Mouse (Mus musculus): ENCODE measurements around the gene Col1a2.

Col1a2 gene

GRCm38 (mm10) chr6:4504603-4505131 lies at the start of gene Col1a2:
Gene Col1a2 (plus strand): TSS chr6:4504814.
- DNase-seq, result no peak

DNA sequence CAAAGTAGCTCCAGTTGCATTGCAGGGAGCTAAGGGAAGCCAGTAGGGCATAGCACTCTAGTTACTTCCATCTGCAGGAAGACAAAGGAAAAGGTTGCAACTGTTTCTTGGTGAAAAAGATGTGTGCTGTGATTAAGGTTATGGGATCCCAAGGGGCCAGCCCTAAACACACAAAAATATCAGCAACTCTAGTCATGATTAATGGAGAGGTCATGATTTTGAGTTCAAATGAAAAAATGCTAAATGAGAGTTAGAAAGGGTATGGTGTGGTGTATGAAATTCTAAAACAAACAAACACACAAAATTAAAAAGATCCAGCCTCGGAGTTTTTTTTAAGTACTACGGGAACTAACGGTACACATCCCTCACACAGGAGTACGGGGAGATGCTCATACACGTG lies 49.1 kb upstream of the Col1a2 start:
- no peak for DNase-seq

- peak; percentile 23 for DNase-seq
These were observed 48.5 kb upstream of the Col1a2 start for GRCm38 (mm10) chr6:4455961-4456617.

DNA sequence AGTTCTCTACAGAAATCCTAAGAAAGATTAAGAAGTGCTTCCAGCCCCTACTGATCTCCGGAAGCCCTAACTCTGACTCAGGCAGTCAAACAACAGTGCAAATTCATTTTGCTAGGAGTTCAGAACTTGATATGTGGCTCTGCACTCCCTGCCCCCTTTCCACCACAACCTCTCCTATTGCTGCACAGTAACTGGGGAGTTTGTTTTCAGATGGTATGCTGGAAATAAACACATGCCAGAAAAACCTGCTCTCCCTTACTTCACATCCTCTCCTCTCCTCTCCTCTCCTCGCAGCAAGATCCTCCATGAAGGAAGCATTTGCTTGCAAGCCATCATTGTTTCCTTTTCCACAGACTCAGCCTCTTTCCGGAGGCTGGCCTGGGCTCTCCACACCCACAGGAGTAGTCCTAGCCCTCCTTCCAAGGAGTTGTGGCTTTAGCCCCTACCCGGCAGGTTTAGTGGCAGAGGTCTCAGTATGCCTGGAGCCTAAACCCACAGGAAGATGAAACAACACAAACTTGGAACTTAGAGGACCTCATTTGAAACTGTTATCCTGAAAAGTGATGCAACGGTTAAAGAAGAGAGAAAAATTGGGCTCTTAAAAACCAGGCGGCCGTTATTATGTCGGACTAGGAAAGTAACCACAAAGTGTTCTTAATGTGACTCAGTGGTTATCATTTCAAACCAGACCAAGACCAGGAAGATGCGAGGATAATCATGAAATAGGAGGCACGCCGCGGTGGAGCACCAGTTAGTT lies 47.7 kb upstream of the Col1a2 start:
- DNase-seq, result peak; percentile 22

- DNase-seq, result peak; percentile 81
These were observed 47.0 kb upstream of the Col1a2 start for GRCm38 (mm10) chr6:4457555-4457996.

- no peak for DNase-seq
These were observed 39.3 kb upstream of the Col1a2 start for GRCm38 (mm10) chr6:4465320-4465719.

GRCm38 (mm10) chr6:4483577-4483936 lies 21.1 kb upstream of the Col1a2 start:
- DNase-seq, result no peak

DNA sequence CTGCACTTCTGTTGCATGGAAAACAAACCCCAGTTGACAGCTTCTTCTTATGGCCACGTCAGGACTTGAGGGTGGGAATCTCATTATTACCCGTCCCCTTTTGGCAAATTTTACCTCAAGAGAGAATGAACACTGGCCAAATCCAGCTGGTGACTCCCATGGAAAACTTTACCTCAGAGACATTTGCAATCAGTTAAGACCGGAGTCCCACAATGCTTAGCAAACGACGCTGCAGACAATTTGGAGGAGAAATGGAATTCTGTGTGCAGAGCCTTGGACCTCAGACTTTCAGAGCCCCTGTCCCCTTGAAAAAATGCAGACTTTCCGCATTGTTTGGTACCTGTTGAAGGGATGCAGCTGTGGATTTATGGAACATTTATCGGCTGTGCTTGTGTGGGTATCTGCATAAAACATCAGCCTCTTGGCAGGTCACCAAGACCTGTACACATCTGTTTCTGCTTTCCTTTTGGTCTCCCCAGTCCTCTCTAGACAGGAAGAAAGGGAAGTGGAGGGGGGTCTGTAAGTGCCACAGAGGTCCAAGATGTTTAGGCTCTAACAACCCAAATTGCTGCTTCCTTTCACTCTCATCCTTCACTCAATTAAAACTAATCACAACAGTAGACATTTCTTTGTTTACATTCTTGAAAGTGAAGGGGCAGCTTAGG lies 20.5 kb upstream of the Col1a2 start:
- DNase-seq, result peak; percentile 36

GRCm38 (mm10) chr6:4488349-4488748 lies 16.3 kb upstream of the Col1a2 start:
- DNase-seq, result peak; percentile 92

DNA sequence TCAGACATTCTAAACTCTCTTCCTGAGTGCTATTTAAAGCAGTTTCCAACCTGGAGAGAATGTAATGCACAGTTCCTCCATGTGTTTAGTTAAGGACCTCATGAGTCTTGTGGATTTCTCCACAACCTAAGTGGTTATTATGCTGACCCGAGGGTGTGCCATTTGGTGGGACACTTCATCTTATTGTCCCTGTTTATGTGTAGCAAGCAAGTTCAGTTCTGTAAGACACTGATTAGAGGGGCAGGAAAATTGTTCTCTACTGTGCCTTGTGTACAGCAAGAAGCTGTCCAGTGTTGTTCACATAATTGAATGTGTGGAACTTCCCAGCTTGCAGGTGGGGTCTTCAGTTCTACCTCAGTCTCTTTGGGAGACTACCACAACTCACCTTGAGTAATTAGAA lies 15.6 kb upstream of the Col1a2 start:
- DNase-seq, result peak; percentile 25

- peak; percentile 93 for DNase-seq
These were observed 15.0 kb upstream of the Col1a2 start for GRCm38 (mm10) chr6:4489366-4490245.

- no peak for DNase-seq
These were observed 10.9 kb upstream of the Col1a2 start for GRCm38 (mm10) chr6:4493666-4494065.

DNA sequence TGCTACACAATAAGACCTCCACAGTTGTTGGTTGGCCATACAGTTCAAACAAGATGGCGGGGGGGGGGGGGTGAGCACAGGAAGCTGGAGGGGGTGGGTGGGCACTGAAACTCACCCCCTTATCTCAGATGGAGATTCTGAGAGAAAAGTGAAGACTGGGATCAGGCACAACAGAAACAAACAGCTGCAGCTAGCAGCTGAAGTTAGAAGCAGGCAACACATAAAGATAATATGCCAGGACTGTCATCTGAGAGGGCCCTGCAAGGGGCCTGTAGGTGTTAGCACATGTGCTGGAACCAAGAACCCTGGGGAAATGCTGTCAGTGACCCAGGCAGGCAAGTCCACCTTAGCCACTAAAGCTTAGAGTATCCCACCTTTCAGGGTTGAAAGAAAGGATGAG lies 8.2 kb upstream of the Col1a2 start:
- no peak for DNase-seq

DNA sequence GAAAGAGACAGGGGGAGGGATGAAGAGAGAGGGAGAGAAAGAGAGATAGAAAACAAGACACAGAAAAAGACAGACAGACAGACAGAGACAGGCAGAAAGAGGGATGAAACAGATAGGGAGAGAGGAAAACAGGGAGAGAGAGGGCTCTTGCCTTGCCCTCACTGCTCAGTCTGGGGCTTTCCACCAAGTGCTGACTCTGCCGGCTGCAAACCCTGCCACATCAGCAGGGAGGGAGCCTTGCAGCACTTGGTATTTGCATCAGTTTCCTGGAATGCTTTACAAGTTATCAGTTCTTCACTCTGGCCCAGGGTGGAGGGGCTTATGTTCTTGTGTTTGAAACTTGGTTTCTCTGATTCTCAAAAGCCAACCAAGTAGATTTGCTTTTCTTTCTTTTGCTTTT lies 1.5 kb upstream of the Col1a2 start:
- peak; percentile 51 for DNase-seq

DNA sequence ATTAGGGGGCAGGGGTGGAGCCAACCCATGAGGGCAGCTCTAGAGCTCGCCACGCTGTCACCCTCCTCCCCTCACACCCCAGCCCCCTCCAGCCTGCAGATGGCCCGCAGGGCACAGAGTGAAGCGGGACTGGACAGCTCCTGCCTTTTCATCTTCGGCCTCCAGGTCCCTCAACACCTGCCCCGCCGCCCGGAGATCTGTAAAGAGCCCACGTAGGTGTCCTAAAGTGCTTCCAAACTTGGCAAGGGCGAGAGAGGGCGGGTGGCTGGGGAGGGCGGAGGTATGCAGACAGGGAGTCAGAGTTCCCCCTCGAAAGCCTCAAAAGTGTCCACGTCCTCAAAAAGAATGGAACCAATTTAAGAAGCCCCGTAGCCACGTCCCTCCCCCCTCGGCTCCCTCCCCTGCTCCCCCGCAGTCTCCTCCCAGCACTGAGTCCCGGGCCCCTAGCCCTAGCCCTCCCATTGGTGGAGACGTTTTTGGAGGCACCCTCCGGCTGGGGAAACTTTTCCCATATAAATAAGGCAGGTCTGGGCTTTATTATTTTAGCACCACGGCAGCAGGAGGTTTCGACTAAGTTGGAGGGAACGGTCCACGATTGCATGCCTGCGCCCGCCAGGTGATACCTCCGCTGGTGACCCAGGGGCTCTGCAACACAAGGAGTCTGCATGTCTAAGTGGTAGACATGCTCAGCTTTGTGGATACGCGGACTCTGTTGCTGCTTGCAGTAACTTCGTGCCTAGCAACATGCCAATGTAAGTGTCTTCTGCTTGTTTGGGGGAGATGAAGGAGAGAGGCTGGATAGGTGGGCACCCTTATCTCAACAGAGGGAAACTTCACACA lies 764 bp downstream of the Col1a2 start:
- peak; percentile 90 for DNase-seq

DNA sequence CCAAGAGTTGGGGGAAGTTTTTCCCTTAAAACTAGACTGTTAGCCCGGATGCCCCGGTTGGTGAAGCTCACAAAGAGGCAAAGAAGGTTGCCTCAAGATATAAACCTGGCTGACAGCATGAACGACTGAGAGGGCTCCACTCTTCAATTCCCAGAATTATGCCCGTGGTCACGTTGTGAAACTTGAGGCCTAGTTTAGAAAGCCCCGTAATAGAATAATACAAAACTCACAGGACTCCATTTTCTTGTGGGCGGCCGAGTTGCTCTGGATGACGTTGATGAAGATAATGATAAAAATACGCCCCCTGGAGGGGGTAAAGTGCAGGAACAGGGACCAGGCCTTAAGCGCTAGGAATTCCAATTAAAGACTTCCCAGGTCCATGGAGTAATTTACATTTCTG lies 1.5 kb downstream of the Col1a2 start:
- peak; percentile 73 for DNase-seq

- DNase-seq, result peak; percentile 20
These were observed 2.2 kb downstream of the Col1a2 start for GRCm38 (mm10) chr6:4506791-4507190.

DNA sequence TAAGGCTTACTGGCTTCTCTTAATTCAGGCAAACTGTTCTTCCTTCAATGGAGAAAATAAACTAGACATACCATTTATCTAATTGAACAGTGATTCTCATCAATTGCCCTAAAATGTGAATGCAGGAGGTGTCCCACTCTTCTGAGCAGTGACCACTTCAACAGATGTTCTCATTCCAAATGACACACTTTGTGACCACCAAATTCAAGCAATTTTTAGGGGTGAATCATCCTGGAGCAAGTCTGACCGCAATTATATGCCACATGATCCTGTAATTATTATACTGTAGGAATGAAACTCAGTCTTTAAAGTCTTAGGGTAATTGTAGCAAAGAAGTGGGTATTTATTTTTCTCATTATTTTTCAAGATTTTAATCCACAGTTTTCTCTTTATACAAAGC lies 2.7 kb downstream of the Col1a2 start:
- DNase-seq, result no peak

DNA sequence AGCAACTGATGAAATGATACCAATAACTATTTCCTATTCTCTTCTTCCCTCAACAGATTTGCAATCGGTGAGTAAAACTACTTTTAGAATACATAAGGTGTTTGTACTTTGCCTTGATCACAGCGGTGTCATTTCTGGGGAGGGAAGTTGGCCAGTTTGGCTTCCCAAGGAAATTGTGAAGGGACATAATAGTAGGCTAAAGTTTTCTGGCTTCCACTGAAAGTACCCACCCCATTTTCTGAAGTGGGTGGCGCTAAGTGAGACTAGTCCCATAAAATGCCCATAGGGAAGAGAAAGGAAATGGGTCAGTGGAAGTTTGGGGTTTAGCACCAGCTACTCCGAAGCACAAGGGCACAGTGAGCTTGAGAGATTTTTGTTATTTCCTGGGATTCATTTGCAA lies 3.7 kb downstream of the Col1a2 start:
- DNase-seq, result no peak

DNA sequence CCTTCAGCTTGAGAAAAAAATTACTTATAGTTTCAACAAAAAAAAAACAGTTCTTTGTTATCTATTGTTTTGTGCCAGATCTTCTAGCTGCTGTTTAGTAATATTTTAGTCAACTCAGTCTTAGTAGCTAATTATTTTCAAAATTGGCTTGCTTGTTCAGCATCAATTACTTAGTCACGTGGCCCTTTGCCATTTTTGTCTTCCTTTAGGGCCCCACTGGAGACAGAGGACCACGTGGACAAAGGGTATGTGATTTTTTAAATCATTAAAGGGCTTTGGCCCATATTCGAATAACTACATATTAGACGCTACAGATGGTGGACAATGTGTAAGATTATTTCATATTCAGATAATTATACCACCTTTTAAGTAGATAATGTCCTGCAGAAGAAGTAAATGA lies 4.8 kb downstream of the Col1a2 start:
- DNase-seq, result no peak

DNA sequence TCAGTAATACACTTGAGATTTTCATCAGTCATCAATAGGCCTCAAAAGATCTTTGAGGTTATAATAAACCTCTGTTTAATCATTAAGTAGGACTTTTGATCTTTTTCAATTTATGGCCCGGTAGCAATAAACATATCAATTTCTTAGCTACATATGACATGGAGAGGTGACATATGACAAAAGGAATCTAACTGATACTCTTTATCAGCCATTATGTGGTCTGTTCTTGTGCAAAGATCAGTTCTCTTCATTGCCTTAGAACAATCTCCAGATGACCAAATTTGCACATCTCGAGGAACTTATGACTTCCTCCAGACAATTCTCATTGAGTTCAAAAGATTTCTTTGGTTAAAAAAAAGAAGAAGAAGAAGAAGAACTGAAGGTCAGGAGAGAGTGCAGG lies 10.1 kb downstream of the Col1a2 start:
- no peak for DNase-seq

- no peak for DNase-seq
These were observed 16.4 kb downstream of the Col1a2 start for GRCm38 (mm10) chr6:4521031-4521430.

Data from lung, postnatal 10 days (tissue).